Mouse (Mus musculus) lung, adult 2 months (tissue): ENCODE measurements at regions not wholly inside any gene's neighbourhood (a gene's known extent, or its start where the extent isn't known, plus 50 kb on each side); places are given as distances from the start of the nearest gene placed in this dataset.

Experiments
- CTCF ChIP-seq: fragments of 200-500 bp; IDR thresholded peaks from 2 replicates; pipeline ENCODE4 v1.5.1; 2011; ENCODE audit warnings: mild to moderate bottlenecking, low read length, control low read depth; ENCODE audit not compliant: insufficient read depth
- POLR2A ChIP-seq: fragments of 200-500 bp; IDR thresholded peaks from 2 replicates; pipeline ENCODE4 v1.6.1; 2011; ENCODE audit warnings: low read depth, mild to moderate bottlenecking, control low read depth, low read length, borderline replicate concordance; ENCODE audit errors: extremely low read depth

- no peak for TF ChIP-seq CTCF
- no peak for TF ChIP-seq POLR2A
Observed at GRCm38 (mm10) chr15:13375590-13375989, 202.1 kb upstream of the Cdh6 start.
